Mouse (Mus musculus): Measurements from ENCODE around the gene Smco1. TPM values are rescaled to one million over a fixed set of nuclear protein-coding genes. Genes with fewer than 3 reads are reported as not detected.

The Smco1 gene
- total RNA-seq, 2 experiments from 2014 or later: 0.40 TPM; not detected in 1

- no peak for DNase-seq (ENCODE audit: extremely low spot score in 1 of 2, low spot score in 2 of 2)
- Histone ChIP-seq H3K4me3 (no peak overlapping the region), H3K27ac (no peak overlapping the region)
- intact Hi-C loops (cut with DNase I): no loop called here
- TF ChIP-seq CTCF (IDR thresholded peaks at IDR 0.05): no peak
These were observed 41.6 kb downstream of the Smco1 start for GRCm38 (mm10) chr16:32312859-32313258.

GRCm38 (mm10) chr16:32316601-32317000 lies 45.3 kb downstream of the Smco1 start:
- Histone ChIP-seq H3K27ac (no peak overlapping the region), H3K4me3 (no peak overlapping the region)
- TF ChIP-seq CTCF (IDR thresholded peaks at IDR 0.05): no peak
- intact Hi-C loops (cut with DNase I): no loop called here
- DNase-seq (ENCODE audit: extremely low spot score in 1 of 2, low spot score in 2 of 2): no peak

DNA sequence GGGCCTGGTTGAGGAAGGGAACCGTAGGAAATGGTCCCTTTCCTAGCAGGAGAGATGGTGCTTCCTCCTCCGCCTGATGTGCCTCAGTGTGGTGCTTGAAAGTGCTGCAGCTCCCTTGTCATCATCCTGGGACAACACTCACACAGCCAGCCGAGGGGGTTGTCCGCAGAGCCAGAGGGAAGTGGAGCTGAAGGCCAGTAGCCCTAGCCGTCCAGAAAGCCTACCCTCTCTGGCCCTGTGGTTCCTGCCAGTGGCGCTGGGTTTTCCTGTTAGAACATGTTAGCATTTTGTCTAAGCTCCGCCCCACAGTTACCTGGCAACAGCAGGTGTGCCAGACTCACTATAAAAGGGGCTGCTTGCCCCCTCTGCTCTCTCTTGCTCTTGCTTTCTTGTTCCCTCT lies 52.7 kb downstream of the Smco1 start:
- no peak for DNase-seq (ENCODE audit: extremely low spot score in 1 of 2, low spot score in 2 of 2)
- intact Hi-C loops (cut with DNase I): no loop called here
- TF ChIP-seq CTCF (IDR thresholded peaks at IDR 0.05): no peak

More for the DNA sequence above, 52.7 kb downstream of the Smco1 start:
- Histone ChIP-seq H3K27ac (no peak overlapping the region), H3K4me3 (no peak overlapping the region)

Small RNA genes within 50 kb of the gene (microRNA-seq; reads per million reads assigned to microRNA genes)
- 0 reads per million in 2 experiments for gene Mir1946a

Other genes starting within 250 kb of the Smco1 start
- gene Pak2, start 192.1 kb upstream of the Smco1 start, total RNA-seq (2021): 10 to 100 TPM; 25.9 to 26.9 TPM
- 10 to 100 TPM; 20.9 to 24.1 TPM for gene Pigx, start 171.7 kb upstream of the Smco1 start, total RNA-seq (2021)
- 10 to 100 TPM; 65.2 to 67.7 TPM for gene Cep19, start 171.7 kb upstream of the Smco1 start, total RNA-seq (2021)
- 1 to 10 TPM; 8.7 to 9.1 TPM for gene Nrros, start 105.9 kb upstream of the Smco1 start, total RNA-seq (2021)
- not detected for gene Bex6, start 91.6 kb upstream of the Smco1 start, total RNA-seq (2021)
- 10 to 100 TPM; 46.6 to 50.7 TPM for gene Fbxo45, start 24.3 kb upstream of the Smco1 start, total RNA-seq (2021)
- gene Wdr53, start 24.2 kb upstream of the Smco1 start, total RNA-seq (2021): 10 to 100 TPM in 1 of 2 experiments, 1 to 10 TPM in 1; 9.3 to 12.0 TPM
- 10 to 100 TPM; 25.3 to 27.8 TPM for gene Rnf168, start 6.0 kb downstream of the Smco1 start, total RNA-seq (2021)
- gene Ubxn7, start 60.8 kb downstream of the Smco1 start, total RNA-seq (2021): 10 to 100 TPM; 51.0 to 53.3 TPM
- not detected for gene Tm4sf19, start 129.0 kb downstream of the Smco1 start, total RNA-seq (2021)
- 10 to 100 TPM; 13.6 to 14.9 TPM for gene Tctex1d2, start 148.2 kb downstream of the Smco1 start, total RNA-seq (2021)
- 10 to 100 TPM; 39.6 to 42.7 TPM for gene Pcyt1a, start 159.5 kb downstream of the Smco1 start, total RNA-seq (2021)
- not detected for gene Slc51a, start 216.4 kb downstream of the Smco1 start, total RNA-seq (2021)
- not detected for gene Zdhhc19, start 224.8 kb downstream of the Smco1 start, total RNA-seq (2021)